Mouse (Mus musculus): ENCODE results near the gene Tcf7l1.

Gene Tcf7l1

GRCm38 (mm10) chr6:72744144-72744800, 44.8 kb downstream of the Tcf7l1 start:
- DNase-seq, result no peak

GRCm38 (mm10) chr6:72743624-72744041, 45.4 kb downstream of the Tcf7l1 start:
- DNase-seq, result no peak

- peak in 1 of 2 experiments; percentile 25 for DNase-seq
Observed at GRCm38 (mm10) chr6:72742331-72742730, 46.7 kb downstream of the Tcf7l1 start.

GRCm38 (mm10) chr6:72740596-72741421, 48.2 kb downstream of the Tcf7l1 start:
- peak; percentile 84 to 90 for DNase-seq

- DNase-seq, result peak; percentile 80 to 85
Observed at GRCm38 (mm10) chr6:72736872-72737271, 52.2 kb downstream of the Tcf7l1 start.

- no peak for DNase-seq
Observed at GRCm38 (mm10) chr6:72735206-72735605, 53.8 kb downstream of the Tcf7l1 start.

GRCm38 (mm10) chr6:72733375-72733774, 55.7 kb downstream of the Tcf7l1 start:
- DNase-seq, result no peak

GRCm38 (mm10) chr6:72732109-72732508, 56.9 kb downstream of the Tcf7l1 start:
- DNase-seq, result no peak

- DNase-seq, result no peak
Observed at GRCm38 (mm10) chr6:72730560-72730849, 58.5 kb downstream of the Tcf7l1 start.

GRCm38 (mm10) chr6:72729831-72730559, 59.1 kb downstream of the Tcf7l1 start:
- peak in 1 of 2 experiments; percentile 45 for DNase-seq

GRCm38 (mm10) chr6:72727826-72728225, 61.2 kb downstream of the Tcf7l1 start:
- DNase-seq, result no peak

GRCm38 (mm10) chr6:72724494-72725180, 64.4 kb downstream of the Tcf7l1 start:
- peak in 1 of 2 experiments; percentile 31 for DNase-seq

- no peak for DNase-seq
Observed at GRCm38 (mm10) chr6:72723731-72724385, 65.2 kb downstream of the Tcf7l1 start.

- DNase-seq, result no peak
Observed at GRCm38 (mm10) chr6:72723143-72723542, 65.9 kb downstream of the Tcf7l1 start.

- DNase-seq, result no peak
Observed at GRCm38 (mm10) chr6:72720852-72721251, 68.2 kb downstream of the Tcf7l1 start.

- DNase-seq, result peak in 1 of 2 experiments; percentile 52
Observed at GRCm38 (mm10) chr6:72714726-72715125, 74.3 kb downstream of the Tcf7l1 start.

GRCm38 (mm10) chr6:72714250-72714649, 74.8 kb downstream of the Tcf7l1 start:
- DNase-seq, result no peak

GRCm38 (mm10) chr6:72711508-72712081, 77.5 kb downstream of the Tcf7l1 start:
- DNase-seq, result no peak

- no peak for DNase-seq
Observed at GRCm38 (mm10) chr6:72710897-72711507, 78.1 kb downstream of the Tcf7l1 start.

GRCm38 (mm10) chr6:72699467-72700126, 89.5 kb downstream of the Tcf7l1 start:
- peak in 1 of 2 experiments; percentile 25 for DNase-seq

- no peak for DNase-seq
Observed at GRCm38 (mm10) chr6:72698559-72698958, 90.5 kb downstream of the Tcf7l1 start.

Data from lung, adult 18-20 months (tissue).